Mouse (Mus musculus) C2C12 (cell line): ENCODE measurements at regions not wholly inside any gene's neighbourhood (a gene's known extent, or its start where the extent isn't known, plus 50 kb on each side); places are given as distances from the start of the nearest gene placed in this dataset.

Source experiments
- CTCF ChIP-seq: IDR thresholded peaks from one replicate; pipeline ENCODE4 v1.5.1; 2011; ENCODE audit not compliant: control insufficient read depth, insufficient read depth, insufficient read length
- MYOD1 ChIP-seq: IDR thresholded peaks from one replicate; pipeline ENCODE4 v1.6.1; 2011; ENCODE audit warnings: low read depth; ENCODE audit not compliant: control insufficient read depth, insufficient read length
- USF1 ChIP-seq: IDR thresholded peaks from one replicate; pipeline ENCODE4 v1.6.1; 2011; ENCODE audit warnings: low read depth, mild to moderate bottlenecking, control low read depth, moderate library complexity

DNA sequence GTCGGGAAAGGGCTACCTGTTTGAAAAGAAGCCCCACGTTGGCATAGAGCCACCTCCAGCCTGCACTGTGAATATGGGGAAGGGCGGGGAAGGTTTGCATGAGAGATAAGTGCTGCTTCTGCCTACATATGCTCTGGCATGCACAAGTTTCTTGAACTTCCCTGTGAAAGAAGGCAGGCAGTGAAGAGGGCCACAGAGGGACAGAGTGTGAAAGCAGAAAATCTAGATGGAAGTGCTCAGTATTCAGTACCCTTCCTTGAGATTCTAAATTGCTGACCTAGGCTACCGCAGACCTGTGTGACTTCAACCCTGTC, 53.2 kb upstream of the Met start:
- TF ChIP-seq CTCF (no peak), USF1 (no peak), MYOD1 (no peak)
